Mouse (Mus musculus): ENCODE data around the gene Ruvbl2. TPM values are rescaled to one million over a fixed set of nuclear protein-coding genes. Genes with fewer than 3 reads are reported as not detected.
A peak's percentile ranks its signal among the peaks of the same experiment; 100 is the strongest.

Gene Ruvbl2
- total RNA-seq, 2 experiments from 2014 or later = 34.3 to 40.6 TPM

- DNase-seq (ENCODE audit: extremely low spot score in 1 of 2, low spot score in 1 of 2) = peak; percentile 99 to 100
These were observed 3.5 kb downstream of the Ruvbl2 start, which contains the start of gene Gys1 for GRCm38 (mm10) chr7:45434203-45435015. Gene Gys1 (plus strand): TSS chr7:45434844.

- DNase-seq (ENCODE audit: extremely low spot score in 1 of 2, low spot score in 1 of 2) = no peak
These were observed 4.1 kb downstream of the Ruvbl2 start for GRCm38 (mm10) chr7:45433835-45434202.

GRCm38 (mm10) chr7:45426556-45426955 lies 11.3 kb downstream of the Ruvbl2 start:
- DNase-seq (ENCODE audit: extremely low spot score in 1 of 2, low spot score in 1 of 2) = no peak

- no peak for DNase-seq (ENCODE audit: extremely low spot score in 1 of 2, low spot score in 1 of 2)
These were observed 16.7 kb downstream of the Ruvbl2 start for GRCm38 (mm10) chr7:45421194-45421593.

- no peak for DNase-seq (ENCODE audit: extremely low spot score in 1 of 2, low spot score in 1 of 2)
These were observed 17.3 kb downstream of the Ruvbl2 start, which contains the start of gene Lhb for GRCm38 (mm10) chr7:45420615-45420919. Gene Lhb (plus strand): TSS chr7:45420820.

GRCm38 (mm10) chr7:45419859-45420614 lies 17.9 kb downstream of the Ruvbl2 start:
- DNase-seq (ENCODE audit: extremely low spot score in 1 of 2, low spot score in 1 of 2) = no peak

- no peak for DNase-seq (ENCODE audit: extremely low spot score in 1 of 2, low spot score in 1 of 2)
These were observed 19.9 kb downstream of the Ruvbl2 start for GRCm38 (mm10) chr7:45417962-45418492.

GRCm38 (mm10) chr7:45415636-45416035 lies 22.3 kb downstream of the Ruvbl2 start:
- no peak for DNase-seq (ENCODE audit: extremely low spot score in 1 of 2, low spot score in 1 of 2)

- no peak for DNase-seq (ENCODE audit: extremely low spot score in 1 of 2, low spot score in 1 of 2)
These were observed 23.1 kb downstream of the Ruvbl2 start for GRCm38 (mm10) chr7:45414740-45415224.

GRCm38 (mm10) chr7:45413864-45414739 lies 23.8 kb downstream of the Ruvbl2 start:
- DNase-seq (ENCODE audit: extremely low spot score in 1 of 2, low spot score in 1 of 2) = no peak

- no peak for DNase-seq (ENCODE audit: extremely low spot score in 1 of 2, low spot score in 1 of 2)
These were observed 24.6 kb downstream of the Ruvbl2 start, which contains the start of gene Ntf5 for GRCm38 (mm10) chr7:45413113-45413863. Gene Ntf5 (plus strand): TSS chr7:45413695.

- no peak for DNase-seq (ENCODE audit: extremely low spot score in 1 of 2, low spot score in 1 of 2)
These were observed 25.5 kb downstream of the Ruvbl2 start for GRCm38 (mm10) chr7:45412421-45412820.

GRCm38 (mm10) chr7:45409497-45410163 lies 28.3 kb downstream of the Ruvbl2 start:
- no peak for DNase-seq (ENCODE audit: extremely low spot score in 1 of 2, low spot score in 1 of 2)

GRCm38 (mm10) chr7:45408949-45409348 lies 28.9 kb downstream of the Ruvbl2 start:
- DNase-seq (ENCODE audit: extremely low spot score in 1 of 2, low spot score in 1 of 2) = no peak

GRCm38 (mm10) chr7:45408351-45408750 lies 29.5 kb downstream of the Ruvbl2 start:
- no peak for DNase-seq (ENCODE audit: extremely low spot score in 1 of 2, low spot score in 1 of 2)

GRCm38 (mm10) chr7:45407836-45408235 lies 30.1 kb downstream of the Ruvbl2 start:
- no peak for DNase-seq (ENCODE audit: extremely low spot score in 1 of 2, low spot score in 1 of 2)

GRCm38 (mm10) chr7:45406157-45407156 lies 31.4 kb downstream of the Ruvbl2 start:
- no peak for DNase-seq (ENCODE audit: extremely low spot score in 1 of 2, low spot score in 1 of 2)

Measured in layer of hippocampus, postnatal 25 days (tissue).